Comparison of ENCODE assay signal across 8 mouse cellular contexts in the genomic region with DNA sequence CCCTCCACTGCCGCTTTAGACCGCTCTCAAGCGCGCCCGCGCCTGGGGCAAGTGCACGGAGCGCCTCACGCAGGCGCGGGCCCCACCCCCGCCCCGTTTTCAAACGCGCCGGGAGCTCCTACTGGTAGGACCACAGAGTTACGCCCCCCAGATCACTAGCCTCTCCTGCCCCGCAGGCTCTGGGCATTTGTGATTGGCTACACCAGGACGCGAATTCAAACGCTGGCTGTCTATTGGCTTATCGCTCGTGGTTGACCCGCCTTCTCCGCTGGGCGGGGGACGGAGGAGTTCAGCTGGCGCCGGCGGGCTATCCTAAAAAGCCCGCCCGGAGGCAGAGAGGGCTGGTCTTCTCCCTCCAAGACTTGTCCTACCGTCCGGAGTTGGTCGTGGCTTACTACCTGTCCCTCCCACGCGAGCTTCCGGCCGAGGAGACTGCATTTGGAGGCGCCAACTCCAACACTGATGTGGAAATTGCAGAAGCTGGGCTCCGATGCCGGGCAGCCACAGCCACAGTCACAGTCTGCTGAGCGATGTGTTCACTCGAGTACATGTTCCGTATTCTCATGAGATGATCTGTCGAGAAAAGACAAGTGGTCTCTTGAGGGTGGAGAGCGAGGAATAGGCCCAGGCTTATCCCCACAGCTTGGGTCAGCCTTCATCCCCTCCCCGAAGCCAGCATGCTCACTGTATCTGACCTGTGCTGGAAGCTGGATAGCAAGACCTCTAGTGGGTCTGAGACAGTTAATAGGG. TPM values are rescaled to one million over a fixed set of nuclear protein-coding genes. Genes with fewer than 3 reads are reported as not detected.
DNase-seq lines count a peak whose midpoint lies in the region; ATAC-seq lines count a peak whose summit lies in the region.

Gene Ccnf, minus strand, starts transcription at position 165 of the 750 bp plus-strand sequence.

- intact Hi-C loops in heart, postnatal 14 days (cut with DNase I) = loop anchor here (5.0 kb wide), 2 partner anchors 44 to 79 kb away; partner anchors contain the start of genes Ntn3 and Tbc1d24

- H3K4me1 ChIP-seq in forebrain, embryonic 14.5 days (ENCODE audit: control insufficient read depth, insufficient read depth, low read length) = peaks cover 6% of the 10 kb centered on the region; the same call in 1 of the 2 replicates
- H3K4me1 ChIP-seq in neural tube, embryonic 15.5 days = peaks cover 18% of the 10 kb centered on the region

- peak; percentile 100 for ATAC-seq in forebrain, embryonic 14.5 days
- ATAC-seq in neural tube, embryonic 15.5 days (ENCODE audit: low FRiP score) = peak; percentile 100

- no peaks in the 10 kb centered on the region for H3K27me3 ChIP-seq in forebrain, embryonic 14.5 days (replicated peaks; ENCODE audit: control insufficient read depth, insufficient read depth, low read length)
- no peaks in the 10 kb centered on the region for H3K27me3 ChIP-seq in neural tube, embryonic 15.5 days (replicated peaks)

- H3K4me2 ChIP-seq in forebrain, embryonic 14.5 days (ENCODE audit: low read length) = peak within 1 kb of the TSS; percentile 64
- peak within 1 kb of the TSS; percentile 73 for H3K4me2 ChIP-seq in neural tube, embryonic 15.5 days

- H3K9ac ChIP-seq in forebrain, embryonic 14.5 days (ENCODE audit: low read length) = peak within 1 kb of the TSS; percentile 82
- H3K9ac ChIP-seq in neural tube, embryonic 15.5 days (replicated peaks) = peak within 1 kb of the TSS; percentile 74

- H3K4me3 ChIP-seq in forebrain, embryonic 14.5 days (ENCODE audit: low read depth, low read length) = peak within 1 kb of the TSS; percentile 76
- H3K4me3 ChIP-seq in neural tube, embryonic 15.5 days (replicated peaks) = peak within 1 kb of the TSS; percentile 89

- no peaks in the 10 kb centered on the region for H3K9me3 ChIP-seq in forebrain, embryonic 14.5 days (replicated peaks; ENCODE audit: control insufficient read depth, low read length)
- no peaks in the 10 kb centered on the region for H3K9me3 ChIP-seq in neural tube, embryonic 15.5 days (replicated peaks)

- H3K27ac ChIP-seq in forebrain, embryonic 14.5 days (ENCODE audit: low read depth, low read length) = peak within 1 kb of the TSS; percentile 70
- H3K27ac ChIP-seq in neural tube, embryonic 15.5 days (replicated peaks) = peak within 1 kb of the TSS; percentile 69

- DNase-seq in ES-CJ7 (ENCODE audit: low read depth, low spot score) = peak; percentile 99
- peak; percentile 95 for DNase-seq in cerebellum, adult 11 months
- DNase-seq in forebrain, embryonic 14.5 days (ENCODE audit: low spot score) = peak; percentile 99
- peak; percentile 94 to 95 for DNase-seq in heart, postnatal 14 days
- DNase-seq in layer of hippocampus, adult 11-12 months (ENCODE audit: low spot score) = peak; percentile 96
- peak; percentile 98 for DNase-seq in lung, adult 18-20 months
- DNase-seq in testis, postnatal 14 days (ENCODE audit: low spot score) = peak; percentile 97

- H3K36me3 ChIP-seq in forebrain, embryonic 14.5 days (ENCODE audit: control insufficient read depth, insufficient read depth, low read length) = peaks cover 21% of the 10 kb centered on the region
- H3K36me3 ChIP-seq in neural tube, embryonic 15.5 days = peaks cover 5% of the 10 kb centered on the region; the same call in 1 of the 2 replicates

- WGBS in forebrain, embryonic 14.5 days = under 1% methylated on average over 48 of the region's 48 CpGs
- WGBS in neural tube, embryonic 15.5 days = under 1% methylated on average over 47 of the region's 48 CpGs

RNA-seq across cellular contexts. Expression of gene Ccnf, which starts in this region (rescaled TPM):
- polyA plus RNA-seq in forebrain, embryonic 14.5 days (2014; fragmentation: Nextera tagmentation; extraction: Ambion mirVana) = 31.8 and 34.3 TPM in 2 replicates
- 1 to 10 TPM; 2.7 to 4.8 TPM for total RNA-seq in heart, postnatal 14 days (2021)
- polyA plus RNA-seq in neural tube, embryonic 15.5 days (2015; fragmentation: Nextera tagmentation; extraction: Ambion mirVana) = 13.4 and 26.3 TPM in 2 replicates

Comparison
In these comparisons a context has a peak if more than half of its experiments do, and no peak if none do; other contexts are left out.
1. Peak in every context shown above with its lines: DNase-seq, ATAC-seq, H3K4me3 ChIP-seq and H3K27ac ChIP-seq.